Mouse (Mus musculus): ENCODE data around the gene Bfsp2. TPM values are rescaled to one million over a fixed set of nuclear protein-coding genes. Genes with fewer than 3 reads are reported as not detected.
A peak's percentile ranks its signal among the peaks of the same experiment; 100 is the strongest.

Bfsp2 gene
- total RNA-seq, 2 experiments from 2014 or later = 0.41 to 0.71 TPM

GRCm38 (mm10) chr9:103430431-103431220 lies 49.6 kb downstream of the Bfsp2 start:
- DNase-seq (ENCODE audit: low spot score) = peak; percentile 20

DNA sequence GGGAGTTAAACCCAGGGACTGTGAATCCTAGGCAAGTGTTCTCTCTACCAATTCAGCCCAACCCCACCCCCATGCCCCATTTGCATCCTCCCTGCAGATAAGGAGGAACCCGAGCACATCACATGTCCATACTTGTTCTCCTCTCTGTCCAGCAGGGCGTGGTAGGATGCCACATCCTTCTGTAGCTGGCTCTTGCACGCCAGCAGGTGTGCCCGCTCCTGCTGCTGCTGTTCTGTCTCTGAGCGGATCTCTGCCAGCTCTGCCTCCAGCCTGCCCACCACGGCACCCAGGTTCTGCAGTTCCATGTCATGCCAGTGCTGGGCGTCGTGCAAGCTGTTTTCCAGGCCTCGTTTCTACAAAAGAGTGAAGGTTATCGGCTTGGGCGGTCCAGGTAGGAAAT lies 53.8 kb downstream of the Bfsp2 start:
- DNase-seq (ENCODE audit: low spot score) = no peak

- DNase-seq (ENCODE audit: low spot score) = no peak
Observed at GRCm38 (mm10) chr9:103424869-103425268, 55.4 kb downstream of the Bfsp2 start.

DNA sequence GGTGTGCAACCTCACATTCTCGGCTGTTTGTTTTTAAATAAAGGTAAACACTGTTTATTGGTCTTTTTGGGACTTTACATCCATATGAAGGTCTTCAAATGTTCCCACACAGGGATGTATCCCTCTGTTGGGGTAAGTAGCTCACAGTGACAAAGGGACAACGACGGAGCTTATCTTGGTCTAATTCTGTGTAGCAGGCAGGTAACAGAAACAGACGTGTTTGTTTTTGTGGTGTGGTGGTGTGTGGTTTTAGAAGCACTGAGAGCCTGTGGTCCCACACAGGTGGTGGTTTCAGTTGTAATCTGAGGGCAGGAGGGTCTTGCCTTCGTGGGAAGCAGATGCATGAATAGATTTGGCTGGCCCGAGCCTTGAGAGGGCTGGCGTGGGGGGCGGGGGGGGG lies 56.3 kb downstream of the Bfsp2 start:
- no peak for DNase-seq (ENCODE audit: low spot score)

DNA sequence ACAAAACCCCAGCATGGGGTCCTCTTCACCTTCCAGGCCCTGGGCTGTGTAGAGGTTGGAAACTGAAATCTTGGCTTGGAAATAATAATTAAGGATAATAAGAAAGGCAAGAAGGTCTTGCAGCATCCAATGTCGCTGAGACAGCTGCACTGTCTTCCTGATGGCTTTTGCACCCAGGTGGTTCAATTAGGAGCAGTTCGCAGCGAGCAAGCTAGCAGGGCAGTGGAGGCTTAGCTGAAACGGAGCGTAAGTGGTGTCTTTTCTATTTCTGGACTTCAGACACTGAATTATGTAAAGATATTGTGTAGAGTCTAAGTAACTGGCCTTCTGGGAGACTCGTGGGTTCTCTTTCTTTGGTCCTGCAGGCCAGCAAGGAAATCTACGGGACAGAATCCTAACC lies 56.8 kb downstream of the Bfsp2 start:
- DNase-seq (ENCODE audit: low spot score) = no peak

DNA sequence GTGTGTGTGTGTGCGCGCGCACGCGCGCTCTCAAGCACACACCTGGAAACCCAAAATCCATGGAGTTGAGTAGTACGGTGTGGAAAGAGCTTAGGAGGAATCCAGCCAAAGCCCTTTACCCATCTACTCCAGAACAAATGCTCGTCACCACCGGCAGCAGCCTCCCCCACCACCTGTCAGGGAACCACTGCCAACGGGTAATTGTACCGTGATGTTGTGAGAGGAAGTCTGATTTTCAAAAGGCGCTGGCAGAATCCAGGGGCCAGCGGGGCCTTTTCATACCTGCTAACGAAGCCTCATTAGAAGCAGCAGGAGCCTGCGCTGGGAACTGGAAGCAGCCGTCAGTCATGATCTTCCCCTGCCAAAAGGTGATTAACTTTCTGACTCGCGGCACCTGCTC lies 57.4 kb downstream of the Bfsp2 start:
- no peak for DNase-seq (ENCODE audit: low spot score)

DNA sequence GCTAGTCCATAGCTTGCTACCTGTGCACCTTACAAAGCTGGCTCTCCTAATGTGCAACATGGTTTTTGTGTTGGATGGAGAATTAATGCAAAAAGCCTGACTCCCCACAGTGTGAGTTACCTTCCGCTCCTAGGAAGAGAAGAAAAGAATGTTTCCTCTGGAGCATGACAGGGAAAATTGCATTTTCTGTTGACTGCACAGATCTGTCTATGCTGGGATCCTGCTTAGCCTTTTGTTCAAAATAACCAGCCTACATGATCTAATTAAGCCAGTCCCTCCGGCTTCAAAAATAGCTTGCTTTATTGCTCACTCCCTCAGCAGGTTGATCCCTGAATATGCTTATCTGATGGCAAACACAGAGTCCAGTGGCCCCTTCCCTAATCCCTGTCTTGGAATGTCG lies 59.4 kb downstream of the Bfsp2 start:
- no peak for DNase-seq (ENCODE audit: low spot score)

- no peak for DNase-seq (ENCODE audit: low spot score)
Observed at GRCm38 (mm10) chr9:103418786-103419185, 61.4 kb downstream of the Bfsp2 start.

DNA sequence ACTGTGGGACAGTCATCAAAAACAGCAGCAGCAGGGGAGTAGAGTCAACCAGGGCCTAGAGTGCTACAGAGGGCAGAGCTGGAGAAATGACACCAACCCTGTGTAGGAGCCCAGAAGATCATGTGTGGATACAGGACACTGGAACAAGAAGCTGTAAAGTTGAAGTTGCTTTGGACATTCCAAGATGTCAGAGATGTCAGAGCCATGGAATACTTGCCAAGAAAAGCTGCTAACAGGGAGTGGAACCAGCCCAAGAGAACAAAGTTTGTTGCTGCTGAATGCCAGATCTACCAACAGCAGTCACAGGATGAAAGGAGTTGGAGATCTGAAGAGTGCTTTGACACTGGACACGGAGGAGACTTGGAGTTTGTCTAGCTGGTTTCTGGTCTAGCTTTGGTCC lies 62.0 kb downstream of the Bfsp2 start:
- DNase-seq (ENCODE audit: low spot score) = peak; percentile 56

DNA sequence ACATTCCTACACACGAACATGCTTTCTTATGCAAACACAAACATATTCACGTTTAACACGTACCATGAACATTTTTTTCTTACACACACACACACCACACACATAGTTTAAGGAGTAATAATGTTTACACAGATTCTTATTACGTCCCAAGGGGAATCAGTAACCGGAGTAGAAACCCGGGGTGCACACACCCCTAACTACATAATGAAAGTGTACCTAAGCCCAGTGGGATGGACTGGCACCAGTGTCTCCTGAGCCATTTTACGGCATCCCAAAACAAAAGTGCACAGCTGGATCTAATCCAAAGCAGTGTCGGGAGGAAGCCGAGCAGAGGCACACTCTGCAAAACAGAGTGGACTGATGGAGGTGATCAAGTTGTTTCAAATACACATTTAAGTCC lies 66.8 kb downstream of the Bfsp2 start:
- no peak for DNase-seq (ENCODE audit: low spot score)

GRCm38 (mm10) chr9:103409119-103409518 lies 71.1 kb downstream of the Bfsp2 start:
- DNase-seq (ENCODE audit: low spot score) = no peak

GRCm38 (mm10) chr9:103408136-103408777 lies 72.0 kb downstream of the Bfsp2 start:
- no peak for DNase-seq (ENCODE audit: low spot score)

DNA sequence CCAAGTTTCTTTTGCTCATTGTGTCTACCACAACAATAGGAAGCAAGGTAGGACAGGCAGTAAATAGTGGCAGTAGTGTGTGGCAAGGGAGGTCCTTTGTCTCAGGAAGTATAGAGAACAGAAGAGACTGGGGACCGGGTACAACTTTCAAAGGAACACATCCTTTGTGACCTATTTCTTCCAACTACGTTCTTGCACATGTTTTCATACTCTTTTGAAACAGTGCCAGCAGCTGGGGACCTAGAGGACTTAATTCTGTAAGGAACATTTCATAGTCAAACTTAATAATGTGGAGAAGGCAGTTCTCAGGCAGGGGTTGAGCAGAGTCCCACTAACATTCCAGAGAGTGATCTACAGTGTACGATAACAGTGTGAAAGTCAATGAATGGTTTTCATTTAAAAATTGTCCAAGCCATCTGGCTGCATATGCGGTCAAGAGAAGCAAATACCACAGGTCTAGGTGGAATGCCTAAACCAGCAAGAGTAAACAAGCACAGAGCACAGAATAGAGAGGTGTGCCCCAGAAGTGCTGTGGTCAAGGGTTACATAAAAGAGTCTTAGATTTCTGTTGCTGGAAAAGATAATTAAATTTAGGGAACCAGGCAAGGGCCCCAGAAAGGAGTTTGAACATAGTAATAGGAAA lies 76.8 kb downstream of the Bfsp2 start:
- no peak for DNase-seq (ENCODE audit: low spot score)

DNA sequence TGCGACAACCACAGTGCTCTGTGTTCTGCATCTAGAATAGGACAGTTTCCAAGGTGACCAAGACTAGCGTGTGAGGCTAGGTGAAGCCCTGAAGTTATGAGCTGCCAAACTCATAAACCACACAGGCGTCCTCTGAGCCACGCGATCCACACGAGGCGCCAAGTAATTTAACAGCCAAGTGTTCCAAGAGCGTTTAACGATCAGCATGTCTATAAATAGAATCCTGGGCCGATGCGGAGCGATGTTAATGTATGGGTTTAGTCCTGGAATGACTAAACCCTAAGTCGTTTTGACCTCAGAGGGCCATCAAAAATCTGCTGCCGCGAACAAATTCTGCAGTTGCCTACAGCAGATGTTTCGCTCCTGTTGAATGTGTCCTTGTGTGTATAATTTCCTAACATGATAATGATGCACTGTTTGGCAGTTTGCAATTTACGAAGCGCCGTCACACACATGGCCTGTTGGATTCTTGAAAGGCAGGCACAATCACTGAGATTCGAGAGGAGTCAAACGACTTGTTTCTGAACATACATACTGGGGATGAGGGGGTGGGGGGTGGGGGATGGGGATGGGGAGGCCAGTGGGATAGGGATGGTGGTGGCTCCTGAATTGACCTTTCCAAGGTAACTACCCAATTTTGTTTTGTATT lies 81.6 kb downstream of the Bfsp2 start:
- peak; percentile 74 for DNase-seq (ENCODE audit: low spot score)

DNA sequence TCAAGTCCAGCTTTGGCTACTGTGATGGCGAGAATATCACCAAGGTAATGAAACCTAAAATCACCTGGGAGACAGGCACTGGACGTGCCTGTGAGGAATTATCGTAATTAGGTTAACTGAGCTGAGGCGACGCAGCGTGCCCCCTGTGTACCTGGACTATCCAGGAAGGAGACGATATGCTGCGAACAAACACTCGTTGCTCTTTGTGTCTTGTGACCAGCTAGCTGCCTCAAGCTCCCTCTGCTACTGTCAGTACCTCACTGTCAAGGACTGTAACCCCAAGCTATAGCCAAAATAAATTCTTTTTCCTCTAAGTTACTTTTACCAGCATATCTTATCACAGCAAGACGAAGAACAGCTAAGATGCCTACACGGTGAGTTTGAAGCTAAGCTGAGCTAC lies 87.0 kb downstream of the Bfsp2 start:
- no peak for DNase-seq (ENCODE audit: low spot score)

- no peak for DNase-seq (ENCODE audit: low spot score)
Observed at GRCm38 (mm10) chr9:103391796-103392372, 88.3 kb downstream of the Bfsp2 start.

- no peak for DNase-seq (ENCODE audit: low spot score)
Observed at GRCm38 (mm10) chr9:103389261-103389660, 91.0 kb downstream of the Bfsp2 start.

GRCm38 (mm10) chr9:103387011-103387653 lies 93.1 kb downstream of the Bfsp2 start:
- no peak for DNase-seq (ENCODE audit: low spot score)

GRCm38 (mm10) chr9:103386573-103386972 lies 93.6 kb downstream of the Bfsp2 start:
- no peak for DNase-seq (ENCODE audit: low spot score)

GRCm38 (mm10) chr9:103385600-103385999 lies 94.6 kb downstream of the Bfsp2 start:
- DNase-seq (ENCODE audit: low spot score) = no peak

DNA sequence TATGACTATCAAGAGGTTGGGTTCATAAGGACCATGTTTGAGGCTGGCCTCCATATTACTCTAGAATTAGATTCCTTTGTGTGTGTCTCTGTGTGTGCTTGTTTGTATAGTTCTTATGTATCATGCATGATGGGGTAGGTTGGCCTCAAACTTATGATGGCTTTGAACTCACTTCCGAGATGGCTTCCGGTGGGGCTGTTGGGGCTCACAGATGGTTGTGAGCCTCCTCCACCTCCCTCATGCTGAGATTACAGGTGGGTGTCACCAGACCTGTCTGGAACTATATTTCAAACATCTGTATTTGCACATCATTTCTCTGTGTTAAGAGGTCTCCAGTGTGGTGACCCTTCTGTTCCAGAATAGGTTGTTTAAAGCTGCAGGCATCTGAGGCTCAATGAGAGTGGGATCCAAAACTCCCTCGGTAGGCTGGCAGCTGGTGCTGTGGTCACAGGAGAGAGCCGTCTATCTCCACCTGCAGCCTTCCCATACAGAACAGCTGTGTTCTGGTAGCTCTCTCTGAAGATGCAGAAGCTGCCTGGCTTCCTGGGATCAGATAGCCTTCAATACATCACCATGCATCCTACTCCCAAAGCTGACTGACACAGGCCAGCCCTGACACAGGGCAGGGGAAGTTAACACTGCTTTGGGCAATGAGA lies 96.0 kb downstream of the Bfsp2 start:
- DNase-seq (ENCODE audit: low spot score) = no peak
